Mouse (Mus musculus) embryonic facial prominence, embryonic 10.5 days (tissue): ENCODE results near the gene Sgtb. TPM values are rescaled to one million over a fixed set of nuclear protein-coding genes. Genes with fewer than 3 reads are reported as not detected.

Source experiments
- DNase-seq: peaks from one replicate; pipeline ENCODE4 v3.0.0-alpha.2; 2017; ENCODE audit warnings: low spot score
- H3K27ac ChIP-seq: fragments of 300-500 bp; sonication (generic); replicated peaks from 2 replicates; pipeline ENCODE4 v1.5.1; 2016; ENCODE audit warnings: mild to moderate bottlenecking
- H3K27me3 ChIP-seq: fragments of 300-500 bp; sonication (generic); replicated peaks from 2 replicates; pipeline ENCODE4 v1.6.1; 2016; ENCODE audit warnings: low read depth, mild to moderate bottlenecking; ENCODE audit not compliant: poor library complexity, severe bottlenecking
- H3K36me3 ChIP-seq: fragments of 300-500 bp; sonication (generic); replicated peaks from 2 replicates; pipeline ENCODE4 v1.6.1; 2016; ENCODE audit warnings: mild to moderate bottlenecking, moderate library complexity
- H3K4me1 ChIP-seq: fragments of 300-500 bp; sonication (generic); 2 replicates; pipeline ENCODE4 v1.6.1; 2016
- H3K4me3 ChIP-seq: fragments of 300-500 bp; sonication (generic); 2 replicates; pipeline ENCODE4 v1.5.1; 2016; ENCODE audit warnings: mild to moderate bottlenecking, moderate library complexity
- H3K9me3 ChIP-seq: fragments of 300-500 bp; sonication (generic); 2 replicates; pipeline ENCODE4 v1.6.1; 2016; ENCODE audit warnings: mild to moderate bottlenecking
- WGBS: fragments of 180-500 bp; shearing (Covaris S2); methylation state at CpG from one replicate; pipeline ENCODE4 v1.1.7; 2016; 5-methylcytosine and 5-hydroxymethylcytosine counted together
- polyA plus RNA-seq: library from polyadenylated mRNA; unstranded; fragments of >200 nt; fragmentation: Nextera tagmentation; extraction: Ambion mirVana; gene quantifications from 2 replicates; pipeline ENCODE4 v1.2.1, GENCODE M21; 2016

Sgtb gene
- polyA plus RNA-seq, result 7.9 and 8.1 TPM in 2 replicates

DNA sequence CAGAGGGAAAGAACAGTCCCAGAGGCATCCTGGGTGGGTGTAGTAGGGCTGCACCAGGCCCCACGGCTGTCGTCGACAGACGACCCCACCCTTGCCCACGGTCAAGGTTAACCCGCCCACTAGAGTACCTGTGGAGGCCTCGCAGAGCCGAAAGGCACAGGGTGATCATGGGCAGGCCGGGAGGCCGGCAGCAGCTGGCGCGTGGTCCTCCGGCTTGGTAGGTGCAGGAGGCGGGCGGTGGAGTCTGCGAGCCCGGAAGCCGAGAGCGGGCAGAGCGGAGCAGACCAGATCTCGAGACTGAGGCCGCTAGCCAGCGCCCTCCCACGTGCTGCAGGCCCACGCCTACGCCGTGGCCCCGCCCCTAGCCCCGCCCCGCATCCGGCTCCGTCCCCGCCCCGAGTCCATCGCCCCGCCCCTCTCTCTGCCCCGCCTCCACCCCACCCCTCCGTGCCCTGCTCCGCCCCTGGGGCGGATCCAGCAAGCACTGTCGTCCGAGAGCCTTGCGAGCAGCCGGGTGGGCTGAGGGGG, at the start of gene Sgtb, which contains the start of gene Nln:
Gene Sgtb (plus strand): TSS at position 454 of the 528 bp plus-strand sequence.
Gene Nln (minus strand): TSS at position 327 of the 528 bp plus-strand sequence.
- H3K27ac ChIP-seq, result peak within 1 kb of the TSS; percentile 89
- peaks cover 6% of the 10 kb centered on the region for H3K36me3 ChIP-seq
- DNase-seq, result peak; percentile 98
- H3K4me3 ChIP-seq, result peak within 1 kb of the TSS; percentile 88
- H3K4me1 ChIP-seq, result peaks cover 22% of the 10 kb centered on the region
- under 1% methylated on average over 44 of the region's 44 CpGs for WGBS
- H3K9me3 ChIP-seq, result peaks cover 4% of the 10 kb centered on the region; the same call in 1 of the 2 replicates
- H3K27me3 ChIP-seq, result no peaks in the 10 kb centered on the region

DNA sequence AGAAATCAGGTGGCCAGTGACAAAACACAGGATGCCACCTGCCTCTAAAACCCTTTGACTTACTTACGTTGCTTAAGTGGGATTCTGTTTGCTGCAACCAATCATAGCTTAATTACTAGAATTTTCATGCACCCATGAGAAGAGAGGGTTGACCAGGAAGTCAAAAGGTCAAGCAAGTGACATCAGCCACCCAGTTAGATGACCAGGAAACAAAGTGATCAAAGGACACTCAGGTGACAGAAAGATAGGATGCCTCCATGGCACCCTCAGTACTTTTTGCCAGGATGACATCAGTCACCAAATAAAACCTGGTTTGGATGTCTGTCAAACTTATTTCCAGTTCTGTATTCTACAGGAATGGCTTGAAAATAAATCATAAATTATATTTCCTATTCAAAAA, 49.3 kb upstream of the Sgtb start:
- no peak for DNase-seq
- peaks cover 21% of the 10 kb centered on the region for H3K4me1 ChIP-seq
- no peak overlapping the region for H3K4me3 ChIP-seq
- H3K9me3 ChIP-seq, result no peaks in the 10 kb centered on the region
- H3K27ac ChIP-seq, result no peak overlapping the region
- 70% methylated on average over 1 of the region's 1 CpGs for WGBS
- peaks cover 38% of the 10 kb centered on the region for H3K36me3 ChIP-seq
- H3K27me3 ChIP-seq, result no peaks in the 10 kb centered on the region

DNA sequence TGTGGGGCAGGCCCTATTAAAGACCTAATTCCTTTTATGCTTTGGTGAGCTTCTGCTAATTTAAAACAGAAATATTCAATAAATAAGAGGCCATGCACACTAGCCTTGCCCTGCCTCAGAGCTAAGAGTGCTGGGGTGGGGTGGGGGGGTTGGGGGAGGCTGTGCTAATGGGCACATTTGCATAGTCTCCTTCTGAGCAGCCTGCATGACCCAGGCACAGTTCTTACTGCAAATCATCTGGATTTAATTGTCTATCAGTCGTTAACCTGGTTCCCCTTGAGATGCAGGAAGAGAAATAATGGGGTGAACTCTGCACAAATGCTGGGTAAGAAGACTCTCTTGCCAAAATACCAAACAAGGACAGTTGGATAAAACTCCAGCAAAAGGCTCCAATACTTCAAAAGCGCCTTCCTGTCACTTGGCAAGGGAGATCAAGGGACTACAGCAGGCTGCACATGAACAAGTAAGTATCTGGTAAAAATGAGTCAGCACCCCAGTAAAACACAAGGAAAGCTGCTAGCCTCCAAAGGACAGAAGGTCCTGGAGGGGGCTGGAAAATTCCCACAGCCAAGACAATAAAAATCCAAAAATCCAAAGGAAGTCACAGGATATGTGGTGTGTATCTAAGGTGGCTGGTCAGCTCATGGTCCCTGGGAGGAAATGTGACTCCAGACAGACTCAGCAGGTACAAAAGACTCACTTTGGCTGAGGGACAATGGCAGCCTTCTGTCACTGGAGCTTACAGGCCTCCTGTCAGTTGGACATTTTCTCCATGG, 47.4 kb upstream of the Sgtb start:
- no peaks in the 10 kb centered on the region for H3K9me3 ChIP-seq
- no peaks in the 10 kb centered on the region for H3K27me3 ChIP-seq
- peaks cover 28% of the 10 kb centered on the region for H3K4me1 ChIP-seq
- DNase-seq, result peak; percentile 29
- peak overlapping the region; percentile 31; the same call in 1 of the 2 replicates for H3K27ac ChIP-seq
- peaks cover 30% of the 10 kb centered on the region for H3K36me3 ChIP-seq
- 49% methylated on average over 2 of the region's 2 CpGs for WGBS
- H3K4me3 ChIP-seq, result no peak overlapping the region

DNA sequence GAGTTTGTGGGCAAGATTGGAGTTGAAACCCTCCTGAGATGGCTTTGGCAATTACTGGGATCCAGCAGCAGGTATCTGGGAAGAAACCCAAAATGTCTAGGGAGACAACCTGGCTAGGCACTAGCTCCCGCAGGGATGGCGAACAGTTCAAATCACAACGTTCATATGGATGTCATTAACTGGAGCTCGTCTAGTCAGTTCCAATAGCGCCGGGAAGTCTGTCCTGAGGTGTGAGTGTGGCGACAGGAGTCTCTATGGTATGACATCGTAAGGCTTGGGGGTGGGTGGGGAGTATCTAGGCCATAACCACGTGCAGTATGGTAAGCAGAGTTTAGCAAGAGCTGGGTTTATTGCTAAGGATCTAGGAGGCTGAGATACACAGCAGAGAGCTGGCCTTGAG, 46.5 kb upstream of the Sgtb start:
- no peak overlapping the region for H3K4me3 ChIP-seq
- DNase-seq, result peak; percentile 35
- peaks cover 28% of the 10 kb centered on the region for H3K4me1 ChIP-seq
- no peaks in the 10 kb centered on the region for H3K9me3 ChIP-seq
- no peaks in the 10 kb centered on the region for H3K27me3 ChIP-seq
- H3K36me3 ChIP-seq, result peaks cover 23% of the 10 kb centered on the region
- H3K27ac ChIP-seq, result peak overlapping the region; percentile 42; the same call in 1 of the 2 replicates
- 61% methylated on average over 9 of the region's 9 CpGs for WGBS

DNA sequence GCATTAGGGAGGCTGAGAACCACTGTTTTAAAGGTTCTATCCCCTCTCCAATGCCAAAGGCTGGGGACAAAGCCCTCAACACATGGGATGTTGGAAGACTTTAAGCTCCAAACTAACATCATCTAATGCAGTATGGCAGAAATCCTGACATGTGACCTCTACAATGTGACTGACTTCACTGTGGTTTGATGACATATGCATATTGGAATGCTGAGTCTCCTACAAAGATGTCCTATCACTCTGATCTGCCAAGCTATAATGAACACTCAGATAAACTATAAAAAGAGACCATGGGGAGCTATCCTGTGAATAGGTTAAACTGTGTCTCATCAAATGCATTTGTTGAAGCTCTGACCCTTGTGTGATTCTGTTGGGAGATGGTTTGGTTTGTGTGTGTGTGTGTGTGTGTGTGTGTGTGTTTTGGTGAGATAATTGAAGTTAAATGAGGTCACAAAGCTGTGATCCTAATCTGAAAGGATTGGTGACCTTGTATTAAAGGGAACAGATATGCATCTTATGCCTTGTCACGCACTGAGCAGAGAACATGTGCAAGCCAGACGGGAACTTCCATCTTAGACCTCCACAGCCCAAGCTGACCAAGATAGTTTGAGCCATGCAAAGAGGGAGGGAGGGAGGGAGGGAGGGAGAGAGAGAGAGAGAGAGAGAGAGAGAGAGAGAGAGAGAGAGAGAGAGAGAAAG, 43.7 kb upstream of the Sgtb start:
- H3K9me3 ChIP-seq, result no peaks in the 10 kb centered on the region
- DNase-seq, result no peak
- peaks cover 28% of the 10 kb centered on the region for H3K4me1 ChIP-seq
- no peaks in the 10 kb centered on the region for H3K27me3 ChIP-seq
- H3K36me3 ChIP-seq, result peaks cover 18% of the 10 kb centered on the region; the same call in 1 of the 2 replicates
- no peak overlapping the region for H3K27ac ChIP-seq
- WGBS, result 69% methylated on average over 2 of the region's 2 CpGs
- no peak overlapping the region for H3K4me3 ChIP-seq

DNA sequence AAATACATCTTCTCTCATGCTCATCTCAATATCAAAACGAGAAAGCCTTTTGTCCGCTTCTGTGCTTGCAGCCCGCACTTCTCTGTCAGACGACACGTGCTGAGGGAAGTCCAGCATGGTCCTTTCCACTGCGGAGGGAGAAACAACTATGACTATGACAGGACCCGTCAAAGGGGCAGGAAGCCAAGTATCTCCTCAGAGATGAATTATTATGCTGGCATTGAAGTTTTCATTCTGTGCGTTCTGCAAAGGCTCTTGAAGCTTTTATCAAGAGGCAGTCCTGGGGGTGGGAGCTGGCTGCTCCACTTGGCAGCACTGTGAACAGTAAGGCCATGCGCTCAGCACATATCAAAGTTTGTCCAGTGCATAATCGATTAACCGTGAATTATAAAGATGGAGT, 40.3 kb upstream of the Sgtb start:
- Histone ChIP-seq H3K9me3 (no peaks in the 10 kb centered on the region), H3K36me3 (peaks cover 30% of the 10 kb centered on the region; the same call in 1 of the 2 replicates), H3K4me1 (peaks cover 7% of the 10 kb centered on the region; the same call in 1 of the 2 replicates), H3K4me3 (no peak overlapping the region), H3K27ac (no peak overlapping the region), H3K27me3 (no peaks in the 10 kb centered on the region)
- 92% methylated on average over 11 of the region's 11 CpGs for WGBS
- no peak for DNase-seq

DNA sequence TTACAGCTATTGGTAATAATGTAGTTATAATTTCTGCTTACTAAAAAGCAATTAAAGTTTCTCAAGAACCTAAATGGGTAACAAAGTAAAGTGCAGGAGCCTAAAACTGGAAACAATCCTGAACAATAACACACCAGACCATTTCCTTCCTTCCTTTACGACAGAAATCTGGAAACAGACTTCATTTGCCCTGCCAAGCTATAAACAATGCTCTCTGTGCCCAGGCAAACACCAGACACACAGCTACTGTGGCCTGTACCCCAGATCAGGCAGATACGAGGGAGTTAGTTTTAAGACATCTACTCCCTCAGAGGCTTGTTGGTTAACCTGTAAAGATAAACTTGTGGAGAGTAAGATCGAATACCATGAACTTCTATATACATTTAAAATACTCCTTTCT, 38.8 kb upstream of the Sgtb start:
- WGBS, result 81% methylated on average over 3 of the region's 3 CpGs
- Histone ChIP-seq H3K9me3 (no peaks in the 10 kb centered on the region), H3K4me1 (peaks cover 6% of the 10 kb centered on the region; the same call in 1 of the 2 replicates), H3K36me3 (peaks cover 23% of the 10 kb centered on the region; the same call in 1 of the 2 replicates), H3K27ac (no peak overlapping the region), H3K4me3 (no peak overlapping the region), H3K27me3 (no peaks in the 10 kb centered on the region)
- DNase-seq, result no peak

DNA sequence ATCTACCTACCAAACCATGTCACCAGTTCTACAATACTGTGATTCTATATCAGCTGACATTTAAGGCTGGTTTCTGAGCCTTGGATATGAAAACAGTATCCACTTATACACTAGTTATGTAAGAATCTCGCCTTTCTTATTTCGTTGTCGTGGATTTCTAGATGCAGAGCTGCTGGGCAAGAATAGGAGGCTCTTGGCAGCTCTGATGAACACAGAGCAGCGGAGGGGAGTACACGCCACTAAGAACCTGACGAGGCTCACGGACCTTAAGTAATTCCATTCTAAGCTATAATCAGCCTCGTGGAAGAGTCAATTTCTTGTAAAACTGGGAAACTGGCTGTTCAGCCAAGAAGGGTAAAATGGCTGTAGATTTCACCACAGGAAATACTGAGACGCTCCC, 37.2 kb upstream of the Sgtb start:
- H3K4me3 ChIP-seq, result no peak overlapping the region
- H3K36me3 ChIP-seq, result peaks cover 23% of the 10 kb centered on the region; the same call in 1 of the 2 replicates
- H3K4me1 ChIP-seq, result no peaks in the 10 kb centered on the region
- H3K9me3 ChIP-seq, result no peaks in the 10 kb centered on the region
- no peaks in the 10 kb centered on the region for H3K27me3 ChIP-seq
- WGBS, result 93% methylated on average over 9 of the region's 9 CpGs
- no peak overlapping the region for H3K27ac ChIP-seq
- DNase-seq, result no peak

DNA sequence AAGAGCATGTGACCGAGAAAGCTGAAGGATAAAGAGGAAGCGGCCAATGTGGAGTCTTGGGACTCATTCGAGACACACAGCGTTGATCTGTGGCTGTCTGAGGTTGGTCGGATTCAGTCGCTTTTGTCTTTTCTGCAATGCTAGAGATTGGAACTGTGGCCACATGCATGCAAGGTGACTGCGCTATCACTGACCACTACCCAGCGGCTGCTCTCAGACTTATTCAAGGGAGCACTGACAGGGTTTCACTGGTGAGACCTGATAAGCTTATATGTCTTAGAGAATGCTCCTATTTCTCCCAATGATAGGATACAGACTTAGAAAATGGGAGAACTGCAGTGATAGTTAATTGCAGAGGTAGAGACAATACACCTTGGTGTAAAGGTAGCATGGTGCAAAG, 35.3 kb upstream of the Sgtb start:
- peaks cover 20% of the 10 kb centered on the region; the same call in 1 of the 2 replicates for H3K36me3 ChIP-seq
- H3K4me1 ChIP-seq, result peaks cover 2% of the 10 kb centered on the region
- no peak for DNase-seq
- no peak overlapping the region for H3K4me3 ChIP-seq
- no peaks in the 10 kb centered on the region for H3K27me3 ChIP-seq
- H3K9me3 ChIP-seq, result no peaks in the 10 kb centered on the region
- H3K27ac ChIP-seq, result no peak overlapping the region
- 94% methylated on average over 8 of the region's 8 CpGs for WGBS

DNA sequence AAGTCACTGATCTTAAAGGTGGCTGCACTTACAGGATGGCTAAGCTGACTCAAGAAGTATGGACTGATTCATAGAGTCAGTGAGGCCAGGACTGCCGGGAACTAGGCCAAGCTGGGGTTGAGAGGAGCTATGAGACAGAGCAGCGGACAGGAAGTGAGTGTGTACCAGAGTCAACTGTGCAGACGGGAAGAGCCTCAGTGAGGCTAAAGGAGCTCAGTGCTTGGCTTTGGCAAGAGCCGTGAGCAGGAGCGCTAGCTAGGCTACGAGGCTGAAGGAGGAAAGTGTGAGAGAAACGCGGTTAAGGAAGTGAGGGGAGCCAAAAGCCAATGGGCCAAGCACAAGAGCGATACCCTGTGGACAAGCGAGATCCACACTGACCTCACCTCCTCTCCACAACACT, 34.8 kb upstream of the Sgtb start:
- no peaks in the 10 kb centered on the region for H3K9me3 ChIP-seq
- H3K27me3 ChIP-seq, result no peaks in the 10 kb centered on the region
- peaks cover 19% of the 10 kb centered on the region; the same call in 1 of the 2 replicates for H3K36me3 ChIP-seq
- no peak overlapping the region for H3K4me3 ChIP-seq
- H3K4me1 ChIP-seq, result peaks cover 5% of the 10 kb centered on the region
- H3K27ac ChIP-seq, result no peak overlapping the region
- 82% methylated on average over 10 of the region's 10 CpGs for WGBS
- DNase-seq, result no peak

DNA sequence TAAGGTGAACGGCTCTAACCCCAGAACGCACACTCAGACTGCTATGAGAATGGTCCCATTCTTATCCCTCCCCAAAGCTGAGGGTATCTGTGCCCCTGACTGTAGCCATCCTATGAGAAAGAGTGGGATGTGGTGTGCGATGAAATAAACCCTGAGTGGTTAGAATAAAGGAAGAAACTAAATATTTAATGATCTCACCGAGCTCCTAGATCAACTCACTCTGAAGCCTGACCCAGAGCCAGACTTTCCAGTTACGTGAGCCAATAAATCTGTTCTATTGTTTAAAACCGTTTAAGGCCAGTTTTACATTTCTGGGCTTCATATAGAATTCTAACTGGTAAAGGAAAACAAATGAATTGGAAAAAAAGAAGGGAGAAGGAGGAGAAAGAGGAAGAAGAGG, 32.5 kb upstream of the Sgtb start:
- DNase-seq, result no peak
- no peak overlapping the region for H3K27ac ChIP-seq
- H3K4me3 ChIP-seq, result no peak overlapping the region
- peaks cover 10% of the 10 kb centered on the region; the same call in 1 of the 2 replicates for H3K36me3 ChIP-seq
- no peaks in the 10 kb centered on the region for H3K27me3 ChIP-seq
- 90% methylated on average over 6 of the region's 6 CpGs for WGBS
- H3K9me3 ChIP-seq, result no peaks in the 10 kb centered on the region
- peaks cover 8% of the 10 kb centered on the region for H3K4me1 ChIP-seq

DNA sequence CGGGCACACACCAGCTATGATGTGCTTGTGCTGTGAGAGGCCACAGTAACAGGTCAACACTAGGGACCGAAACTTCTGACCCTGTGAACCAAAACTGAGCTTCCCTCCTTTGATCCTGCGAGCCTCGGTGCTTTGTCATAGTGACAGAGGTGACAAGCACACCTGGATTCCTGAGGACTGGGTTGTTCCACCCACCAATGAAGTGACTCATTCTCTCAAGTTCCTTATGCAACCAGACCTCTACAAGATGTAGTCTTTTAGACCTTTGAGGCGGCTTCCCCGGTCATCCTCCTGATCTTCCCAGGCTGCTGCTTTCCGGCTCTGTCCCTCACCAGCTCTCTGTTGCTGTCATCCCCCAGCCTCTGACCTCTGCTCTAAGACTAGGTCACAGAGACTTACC, 27.0 kb upstream of the Sgtb start:
- 91% methylated on average over 7 of the region's 7 CpGs for WGBS

More for the DNA sequence above, 27.0 kb upstream of the Sgtb start:
- no peak for DNase-seq
- Histone ChIP-seq H3K9me3 (no peaks in the 10 kb centered on the region), H3K27me3 (no peaks in the 10 kb centered on the region), H3K4me3 (no peak overlapping the region), H3K36me3 (peaks cover 3% of the 10 kb centered on the region; the same call in 1 of the 2 replicates), H3K27ac (no peak overlapping the region), H3K4me1 (peaks cover 8% of the 10 kb centered on the region)
